8 mouse cellular contexts compared by ENCODE assay signal in genomic region chr5:121879211-121879610, GRCm38 (mm10). TPM values are rescaled to one million over a fixed set of nuclear protein-coding genes. Genes with fewer than 3 reads are reported as not detected.
DNase-seq lines count a peak whose midpoint lies in the region; ATAC-seq and TF ChIP-seq lines count a peak whose summit lies in the region.

No protein-coding gene starts in this region.

- TF ChIP-seq EP300 in lung, postnatal 0 days (IDR thresholded peaks at IDR 0.05): no peak

- no peak overlapping the region for H3K4me3 ChIP-seq in liver, embryonic 12.5 days
- no peak overlapping the region for H3K4me3 ChIP-seq in lung, postnatal 0 days (ENCODE audit: low read depth, low read length)
- H3K4me3 ChIP-seq in forebrain, embryonic 13.5 days: no peak overlapping the region

- H3K36me3 ChIP-seq in liver, embryonic 12.5 days: peaks cover 7% of the 10 kb centered on the region; the same call in 1 of the 2 replicates
- no peaks in the 10 kb centered on the region for H3K36me3 ChIP-seq in lung, postnatal 0 days (ENCODE audit: insufficient read depth, low read length)
- peaks cover 28% of the 10 kb centered on the region for H3K36me3 ChIP-seq in forebrain, embryonic 13.5 days (ENCODE audit: poor library complexity, severe bottlenecking)

- no peaks in the 10 kb centered on the region for H3K9me3 ChIP-seq in liver, embryonic 12.5 days (replicated peaks)
- H3K9me3 ChIP-seq in lung, postnatal 0 days (ENCODE audit: low read length): no peaks in the 10 kb centered on the region
- H3K9me3 ChIP-seq in forebrain, embryonic 13.5 days (replicated peaks): no peaks in the 10 kb centered on the region

- H3K9ac ChIP-seq in liver, embryonic 12.5 days: no peak overlapping the region
- H3K9ac ChIP-seq in lung, postnatal 0 days (replicated peaks; ENCODE audit: low read depth): no peak overlapping the region
- no peak overlapping the region for H3K9ac ChIP-seq in forebrain, embryonic 13.5 days

- H3K27me3 ChIP-seq in liver, embryonic 12.5 days (replicated peaks): no peaks in the 10 kb centered on the region
- no peaks in the 10 kb centered on the region for H3K27me3 ChIP-seq in lung, postnatal 0 days (replicated peaks; ENCODE audit: insufficient read depth, low read length)
- 0 out of 2 replicates have a peak, but pooled peaks cover 3% of the 10 kb centered on the region for H3K27me3 ChIP-seq in forebrain, embryonic 13.5 days

- no peak overlapping the region for H3K27ac ChIP-seq in liver, embryonic 12.5 days
- no peak overlapping the region for H3K27ac ChIP-seq in lung, postnatal 0 days (ENCODE audit: low read length)
- H3K27ac ChIP-seq in forebrain, embryonic 13.5 days: no peak overlapping the region

- DNase-seq in cerebellum, postnatal 36 days: peak; percentile 20 to 34
- no peak for DNase-seq in cerebellum, adult 9-11 months
- peak; percentile 38 for DNase-seq in liver
- DNase-seq in brain, adult 2 months (ENCODE audit: low read depth, low spot score): peak; percentile 33
- DNase-seq in lung, postnatal 0 days (ENCODE audit: low spot score): no peak
- DNase-seq in thymus, postnatal 14 days: peak; percentile 54

- no peaks in the 10 kb centered on the region for H3K4me1 ChIP-seq in liver, embryonic 12.5 days
- H3K4me1 ChIP-seq in lung, postnatal 0 days (ENCODE audit: insufficient read depth, low read depth, low read length): no peaks in the 10 kb centered on the region
- peaks cover 10% of the 10 kb centered on the region for H3K4me1 ChIP-seq in forebrain, embryonic 13.5 days

- no peak for ATAC-seq in liver, embryonic 12.5 days
- no peak for ATAC-seq in lung, postnatal 0 days
- ATAC-seq in forebrain, embryonic 13.5 days: no peak

- TF ChIP-seq CTCF in lung, postnatal 0 days (IDR thresholded peaks at IDR 0.05): peak; percentile 78

- WGBS in liver, embryonic 12.5 days (ENCODE audit: insufficient replicate concordance): 29% methylated on average over 6 of the region's 6 CpGs
- 58% methylated on average over 6 of the region's 6 CpGs for WGBS in lung, postnatal 0 days
- WGBS in forebrain, embryonic 13.5 days: 62% methylated on average over 6 of the region's 6 CpGs

- H3K4me2 ChIP-seq in liver, embryonic 12.5 days: no peak overlapping the region
- H3K4me2 ChIP-seq in lung, postnatal 0 days (replicated peaks; ENCODE audit: low read depth, low read length): no peak overlapping the region
- no peak overlapping the region for H3K4me2 ChIP-seq in forebrain, embryonic 13.5 days

RNA-seq across cellular contexts. Expression of gene Pheta1, which starts 30.4 kb away (rescaled TPM):
- polyA plus RNA-seq in liver, embryonic 12.5 days (2016; fragmentation: Nextera tagmentation; extraction: Ambion mirVana): 6.6 and 7.3 TPM in 2 replicates
- polyA plus RNA-seq in lung, postnatal 0 days (2015; fragmentation: Nextera tagmentation; extraction: Ambion mirVana): 22.7 and 23.4 TPM in 2 replicates
- 46.8 and 50.7 TPM in 2 replicates for polyA plus RNA-seq in forebrain, embryonic 13.5 days (2015; fragmentation: Nextera tagmentation; extraction: Ambion mirVana)

RNA-seq across cellular contexts. Expression of gene Sh2b3, which starts 41.8 kb away (rescaled TPM):
- polyA plus RNA-seq in liver, embryonic 12.5 days (2016; fragmentation: Nextera tagmentation; extraction: Ambion mirVana): 13.0 TPM in 2 replicates
- 24.4 and 26.2 TPM in 2 replicates for polyA plus RNA-seq in lung, postnatal 0 days (2015; fragmentation: Nextera tagmentation; extraction: Ambion mirVana)
- 4.7 and 4.8 TPM in 2 replicates for polyA plus RNA-seq in forebrain, embryonic 13.5 days (2015; fragmentation: Nextera tagmentation; extraction: Ambion mirVana)

Comparison
In these comparisons a context has a peak if more than half of its experiments do, and no peak if none do; other contexts are left out.
1. DNase-seq: peak in cerebellum, postnatal 36 days (2 of 2), liver (single experiment), brain, adult 2 months (single experiment) and thymus, postnatal 14 days (single experiment); none in cerebellum, adult 9-11 months (single experiment) and lung, postnatal 0 days (single experiment).